Mouse (Mus musculus) limb, embryonic 15.5 days (tissue): ENCODE results near the gene Abhd11. TPM values are rescaled to one million over a fixed set of nuclear protein-coding genes. Genes with fewer than 3 reads are reported as not detected.
"Not testable (repeated sequence)": the region's sequence is repeated elsewhere in the genome, so short reads cannot be mapped to it uniquely, and the experiment has no call there.

Experiments
- ATAC-seq: fragments of 200-750 bp; cut with Nextera tagmentation; 2 replicates; pipeline ENCODE4 v1.8.0; 2017; ENCODE audit warnings: low read depth, moderate TSS enrichment; ENCODE audit not compliant: insufficient number of reproducible peaks, low FRiP score, low TSS enrichment
- H3K27ac ChIP-seq: fragments of 300-500 bp; sonication (generic); 2 replicates; pipeline ENCODE4 v1.5.1; 2015; ENCODE audit warnings: moderate library complexity, mild to moderate bottlenecking, inconsistent platforms
- H3K27me3 ChIP-seq: fragments of 300-500 bp; sonication (generic); 2 replicates; pipeline ENCODE4 v1.6.1; 2015; ENCODE audit warnings: inconsistent platforms
- H3K36me3 ChIP-seq: fragments of 300-500 bp; sonication (generic); 2 replicates; pipeline ENCODE4 v1.6.1; 2015; ENCODE audit warnings: inconsistent platforms
- H3K4me1 ChIP-seq: fragments of 300-500 bp; sonication (generic); 2 replicates; pipeline ENCODE4 v1.6.1; 2015; ENCODE audit warnings: inconsistent platforms
- H3K4me2 ChIP-seq: fragments of 300-500 bp; sonication (generic); 2 replicates; pipeline ENCODE4 v1.6.1; 2015; ENCODE audit warnings: mild to moderate bottlenecking, inconsistent platforms
- H3K4me3 ChIP-seq: fragments of 300-500 bp; sonication (generic); 2 replicates; pipeline ENCODE4 v1.5.1; 2015; ENCODE audit warnings: mild to moderate bottlenecking, inconsistent platforms
- H3K9ac ChIP-seq: fragments of 300-500 bp; sonication (generic); 2 replicates; pipeline ENCODE4 v1.6.1; 2015; ENCODE audit warnings: inconsistent platforms
- H3K9me3 ChIP-seq: fragments of 300-500 bp; sonication (generic); 2 replicates; pipeline ENCODE4 v1.6.1; 2016; ENCODE audit warnings: inconsistent platforms
- WGBS: fragments of 180-500 bp; shearing (Covaris S2); methylation state at CpG from one replicate; pipeline ENCODE4 v1.1.7; 2015; 5-methylcytosine and 5-hydroxymethylcytosine counted together
- polyA plus RNA-seq: library from polyadenylated mRNA; unstranded; fragments of >200 nt; fragmentation: Nextera tagmentation; extraction: Ambion mirVana; gene quantifications from 2 replicates; pipeline ENCODE4 v1.2.1, GENCODE M21; 2015

Abhd11 gene
- polyA plus RNA-seq, result 66.1 and 68.2 TPM in 2 replicates

- Histone ChIP-seq H3K36me3 (no peaks in the 10 kb centered on the region), H3K27ac (peak within 1 kb of the TSS; percentile 100), H3K4me1 (peaks cover 37% of the 10 kb centered on the region), H3K9me3 (no peaks in the 10 kb centered on the region), H3K4me3 (peak within 1 kb of the TSS; percentile 79), H3K27me3 (no peaks in the 10 kb centered on the region), H3K9ac (peak within 1 kb of the TSS; percentile 52), H3K4me2 (peak within 1 kb of the TSS; percentile 88)
- ATAC-seq, result peak; percentile 91
- WGBS, result under 1% methylated on average over 52 of the region's 52 CpGs
Observed at GRCm38 (mm10) chr5:135008671-135009589, at the start of gene Abhd11. Abhd11 (plus strand) TSS chr5:135009152.

GRCm38 (mm10) chr5:134960430-134960829, 48.5 kb upstream of the Abhd11 start:
- Histone ChIP-seq H3K4me3 (no peak overlapping the region), H3K9ac (no peak overlapping the region), H3K27me3 (no peaks in the 10 kb centered on the region), H3K4me2 (no peak overlapping the region), H3K9me3 (no peaks in the 10 kb centered on the region), H3K36me3 (no peaks in the 10 kb centered on the region), H3K27ac (no peak overlapping the region), H3K4me1 (peaks cover 11% of the 10 kb centered on the region; the same call in 1 of the 2 replicates)
- no peak for ATAC-seq
- WGBS, result 59% methylated on average over 2 of the region's 2 CpGs

GRCm38 (mm10) chr5:134961519-134961918, 47.4 kb upstream of the Abhd11 start:
- Histone ChIP-seq H3K27ac (no peak overlapping the region), H3K9me3 (no peaks in the 10 kb centered on the region), H3K9ac (no peak overlapping the region), H3K4me2 (no peak overlapping the region), H3K36me3 (no peaks in the 10 kb centered on the region), H3K27me3 (no peaks in the 10 kb centered on the region), H3K4me3 (no peak overlapping the region), H3K4me1 (peaks cover 21% of the 10 kb centered on the region)
- 86% methylated on average over 2 of the region's 2 CpGs for WGBS
- no peak for ATAC-seq

GRCm38 (mm10) chr5:134963546-134963945, 45.4 kb upstream of the Abhd11 start:
- Histone ChIP-seq H3K9ac (no peak overlapping the region), H3K4me3 (no peak overlapping the region), H3K36me3 (no peaks in the 10 kb centered on the region), H3K27me3 (no peaks in the 10 kb centered on the region), H3K4me1 (peaks cover 26% of the 10 kb centered on the region), H3K9me3 (no peaks in the 10 kb centered on the region), H3K4me2 (no peak overlapping the region), H3K27ac (no peak overlapping the region)
- no peak for ATAC-seq
- WGBS, result 25% methylated on average over 5 of the region's 5 CpGs

GRCm38 (mm10) chr5:134964655-134965054, 44.3 kb upstream of the Abhd11 start:
- peaks cover 21% of the 10 kb centered on the region for H3K4me1 ChIP-seq
- H3K36me3 ChIP-seq, H3K9ac ChIP-seq, H3K9me3 ChIP-seq, H3K4me3 ChIP-seq, H3K4me2 ChIP-seq, H3K27me3 ChIP-seq, H3K27ac ChIP-seq, ATAC-seq: not testable (repeated sequence)

- H3K36me3 ChIP-seq, result no peaks in the 10 kb centered on the region
- no peak overlapping the region for H3K9ac ChIP-seq
- H3K27ac ChIP-seq, result no peak overlapping the region
- ATAC-seq, result peak; percentile 49; the same call in 1 of the 2 replicates
- peaks cover 18% of the 10 kb centered on the region for H3K4me1 ChIP-seq
- 7% methylated on average over 10 of the region's 10 CpGs for WGBS
- H3K4me3 ChIP-seq, result peak overlapping the region; percentile 30
- peak overlapping the region; percentile 53 for H3K4me2 ChIP-seq
- no peaks in the 10 kb centered on the region for H3K27me3 ChIP-seq
- H3K9me3 ChIP-seq, result no peaks in the 10 kb centered on the region
Observed at GRCm38 (mm10) chr5:134965473-134965851, 43.5 kb upstream of the Abhd11 start.

- Histone ChIP-seq H3K36me3 (no peaks in the 10 kb centered on the region), H3K4me3 (peak overlapping the region; percentile 30), H3K9ac (no peak overlapping the region), H3K27ac (no peak overlapping the region), H3K4me2 (peak overlapping the region; percentile 53), H3K9me3 (no peaks in the 10 kb centered on the region), H3K4me1 (peaks cover 15% of the 10 kb centered on the region), H3K27me3 (no peaks in the 10 kb centered on the region)
- WGBS, result 4% methylated on average over 33 of the region's 33 CpGs
- ATAC-seq, result peak; percentile 46
Observed at GRCm38 (mm10) chr5:134965852-134966821, 42.8 kb upstream of the Abhd11 start.

GRCm38 (mm10) chr5:134967164-134967944, 41.6 kb upstream of the Abhd11 start:
- WGBS, result 56% methylated on average over 20 of the region's 20 CpGs

GRCm38 (mm10) chr5:134970671-134971070, 38.3 kb upstream of the Abhd11 start:
- no peak overlapping the region for H3K4me2 ChIP-seq
- H3K9ac ChIP-seq, result no peak overlapping the region
- WGBS, result 48% methylated on average over 8 of the region's 8 CpGs
- peaks cover 13% of the 10 kb centered on the region for H3K4me1 ChIP-seq
- no peak overlapping the region for H3K27ac ChIP-seq
- H3K36me3 ChIP-seq, result no peaks in the 10 kb centered on the region
- H3K27me3 ChIP-seq, result no peaks in the 10 kb centered on the region
- no peaks in the 10 kb centered on the region for H3K9me3 ChIP-seq
- no peak for ATAC-seq
- no peak overlapping the region for H3K4me3 ChIP-seq

More at GRCm38 (mm10) chr5:134967164-134967944, 41.6 kb upstream of the Abhd11 start:
- no peaks in the 10 kb centered on the region for H3K27me3 ChIP-seq
- no peak for ATAC-seq
- no peaks in the 10 kb centered on the region for H3K9me3 ChIP-seq
- H3K4me3 ChIP-seq, result no peak overlapping the region
- no peaks in the 10 kb centered on the region for H3K36me3 ChIP-seq
- H3K4me1 ChIP-seq, result peaks cover 15% of the 10 kb centered on the region
- no peak overlapping the region for H3K4me2 ChIP-seq
- no peak overlapping the region for H3K9ac ChIP-seq
- no peak overlapping the region for H3K27ac ChIP-seq

GRCm38 (mm10) chr5:134973081-134973480, 35.9 kb upstream of the Abhd11 start:
- no peak overlapping the region for H3K9ac ChIP-seq
- no peaks in the 10 kb centered on the region for H3K27me3 ChIP-seq
- no peak overlapping the region for H3K27ac ChIP-seq
- ATAC-seq, result no peak
- no peak overlapping the region for H3K4me2 ChIP-seq
- H3K36me3 ChIP-seq, result no peaks in the 10 kb centered on the region
- H3K9me3 ChIP-seq, result no peaks in the 10 kb centered on the region
- H3K4me1 ChIP-seq, result no peaks in the 10 kb centered on the region
- no peak overlapping the region for H3K4me3 ChIP-seq

GRCm38 (mm10) chr5:134973526-134973925, 35.4 kb upstream of the Abhd11 start:
- Histone ChIP-seq H3K4me1 (no peaks in the 10 kb centered on the region), H3K9ac (no peak overlapping the region), H3K4me3 (no peak overlapping the region), H3K9me3 (no peaks in the 10 kb centered on the region), H3K36me3 (no peaks in the 10 kb centered on the region), H3K4me2 (no peak overlapping the region), H3K27ac (no peak overlapping the region), H3K27me3 (no peaks in the 10 kb centered on the region)
- ATAC-seq, result no peak
- WGBS, result 81% methylated on average over 7 of the region's 7 CpGs
